Mouse (Mus musculus) gonadal fat pad, adult 2 months (tissue): Measurements from ENCODE around the gene Rsph9. TPM values are rescaled to one million over a fixed set of nuclear protein-coding genes. Genes with fewer than 3 reads are reported as not detected.

Experiments used
- DNase-seq: peaks from one replicate; pipeline ENCODE4 v3.0.0-alpha.2; 2012; ENCODE audit warnings: low read depth
- polyA plus RNA-seq: library from polyadenylated mRNA; depleted of rRNA; stranded (reverse); fragments of >200 nt; gene quantifications from 2 replicates; pipeline ENCODE4 v1.2.3, GENCODE M21; 2012

Gene Rsph9
- polyA plus RNA-seq, 1 experiment, result 10.0 TPM

- DNase-seq, result no peak
These were observed 4.1 kb downstream of the Rsph9 start for GRCm38 (mm10) chr17:46139872-46140271.

GRCm38 (mm10) chr17:46138563-46139236 is 5.3 kb downstream of the Rsph9 start:
- no peak for DNase-seq

GRCm38 (mm10) chr17:46132862-46133261 is 11.2 kb downstream of the Rsph9 start:
- DNase-seq, result no peak

GRCm38 (mm10) chr17:46132058-46132718 is 11.8 kb downstream of the Rsph9 start:
- DNase-seq, result no peak

- DNase-seq, result no peak
These were observed 14.1 kb downstream of the Rsph9 start for GRCm38 (mm10) chr17:46129741-46130498.

GRCm38 (mm10) chr17:46127814-46128493 is 16.1 kb downstream of the Rsph9 start:
- DNase-seq, result no peak

GRCm38 (mm10) chr17:46126608-46127007 is 17.4 kb downstream of the Rsph9 start:
- DNase-seq, result no peak

DNA sequence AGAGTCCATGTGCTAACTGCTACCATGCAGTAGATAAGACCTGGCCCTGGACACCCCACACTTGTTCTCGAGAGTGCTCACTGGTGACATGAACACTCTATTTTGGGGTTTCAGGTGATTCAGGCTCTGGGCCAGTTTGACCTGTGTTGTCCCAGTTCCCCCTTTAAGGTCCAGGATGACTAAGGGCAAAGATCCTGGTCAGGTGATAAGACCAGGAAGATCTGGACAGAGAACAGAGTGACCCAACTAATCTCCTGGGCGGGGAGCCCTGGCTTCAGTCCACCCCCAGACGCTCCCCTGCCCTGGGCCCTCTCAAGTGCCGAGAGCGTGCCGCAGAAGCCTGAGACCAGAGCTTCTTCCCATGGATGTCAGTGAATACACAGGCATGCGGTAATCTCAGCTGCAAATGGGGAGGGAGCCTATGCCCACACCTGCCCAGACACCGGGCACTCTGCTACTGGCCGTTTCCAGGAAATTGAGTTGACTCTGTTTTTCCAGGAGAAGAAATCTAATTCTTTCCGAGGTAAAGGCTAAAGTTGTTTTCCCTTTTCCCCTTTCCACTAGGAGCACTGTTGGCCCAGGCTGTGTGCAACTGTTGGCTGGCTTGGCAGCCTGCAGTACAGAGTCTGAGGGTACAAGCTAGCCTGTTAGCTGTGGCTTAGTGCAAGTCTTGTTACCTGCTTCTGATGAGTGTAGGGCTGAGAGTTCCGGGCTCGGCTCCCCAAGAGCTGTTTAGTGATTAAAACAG is 19.9 kb downstream of the Rsph9 start:
- DNase-seq, result no peak

- DNase-seq, result no peak
These were observed 20.7 kb downstream of the Rsph9 start for GRCm38 (mm10) chr17:46123285-46123684.

- DNase-seq, result no peak
These were observed 21.2 kb downstream of the Rsph9 start for GRCm38 (mm10) chr17:46122791-46123190.

- DNase-seq, result no peak
These were observed 24.4 kb downstream of the Rsph9 start for GRCm38 (mm10) chr17:46119641-46120040.

- DNase-seq, result no peak
These were observed 25.6 kb downstream of the Rsph9 start for GRCm38 (mm10) chr17:46118423-46118850.

GRCm38 (mm10) chr17:46117623-46118422 is 26.2 kb downstream of the Rsph9 start:
- DNase-seq, result no peak

DNA sequence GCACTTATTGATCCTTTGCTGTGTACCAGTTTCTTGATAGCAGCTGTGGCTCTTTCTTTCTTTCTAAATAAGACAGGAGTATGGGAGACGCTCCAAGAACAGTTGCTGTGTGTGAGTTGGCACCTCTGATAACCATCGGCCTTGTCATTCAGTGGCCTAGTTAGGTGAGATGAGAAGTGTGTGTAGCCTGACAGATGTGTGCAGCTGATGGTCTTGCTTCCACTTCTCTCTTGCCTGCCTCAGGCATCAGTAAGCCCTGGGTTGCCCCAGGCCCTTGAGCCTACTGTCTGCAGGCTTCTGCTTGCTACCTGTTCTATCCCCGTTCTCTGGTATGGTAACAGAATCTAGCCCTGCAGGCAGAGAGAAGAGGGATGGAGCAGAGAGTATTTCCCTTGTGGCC is 27.1 kb downstream of the Rsph9 start:
- DNase-seq, result no peak

- no peak for DNase-seq
These were observed 27.9 kb downstream of the Rsph9 start for GRCm38 (mm10) chr17:46116138-46116537.

- DNase-seq, result no peak
These were observed 28.5 kb downstream of the Rsph9 start for GRCm38 (mm10) chr17:46115489-46115888.

DNA sequence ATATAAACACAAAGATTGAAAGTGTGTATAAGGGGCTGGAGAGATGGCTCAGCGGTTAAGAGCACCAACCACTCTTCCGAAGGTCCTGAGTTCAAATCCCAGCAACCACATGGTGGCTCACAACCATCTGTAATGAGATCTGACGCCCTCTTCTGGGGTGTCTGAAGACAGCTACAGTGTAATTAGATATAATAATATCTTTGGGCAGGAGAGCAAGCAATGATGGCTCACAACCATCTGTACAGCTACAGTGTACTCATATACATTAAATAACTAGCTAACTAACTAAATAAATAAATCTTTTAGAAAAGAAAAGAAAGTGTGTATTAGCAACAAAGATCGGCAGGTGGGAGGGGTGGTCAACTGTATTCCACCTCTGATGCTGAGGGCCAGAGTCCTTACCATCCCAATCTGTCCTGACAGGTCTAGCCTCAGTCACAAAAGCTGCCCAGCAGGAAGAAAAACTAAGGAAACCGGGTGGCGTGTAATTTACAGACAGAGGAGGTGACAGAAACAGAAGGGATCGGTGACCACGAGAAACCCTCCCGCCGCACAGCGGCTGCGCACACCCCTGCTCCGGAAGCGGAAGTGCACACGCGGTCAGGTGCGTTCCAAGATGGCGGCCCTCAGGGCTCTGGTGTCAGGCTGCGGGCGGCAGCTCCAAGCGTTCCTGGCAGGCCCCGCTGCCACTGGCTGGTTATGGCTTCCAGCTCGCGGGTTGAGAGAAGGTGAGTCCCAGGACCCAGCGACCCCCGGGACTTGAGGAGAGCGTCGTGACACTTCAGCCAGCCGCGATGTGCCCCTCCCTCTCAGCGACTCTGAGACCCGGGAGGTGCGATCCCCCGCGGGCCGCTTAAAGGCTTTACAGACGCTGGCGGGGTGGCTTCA is 33.4 kb downstream of the Rsph9 start, which contains the start of gene Mrps18a:
Gene Mrps18a (plus strand): TSS at position 585 of the 888 bp plus-strand sequence.
- no peak for DNase-seq

DNA sequence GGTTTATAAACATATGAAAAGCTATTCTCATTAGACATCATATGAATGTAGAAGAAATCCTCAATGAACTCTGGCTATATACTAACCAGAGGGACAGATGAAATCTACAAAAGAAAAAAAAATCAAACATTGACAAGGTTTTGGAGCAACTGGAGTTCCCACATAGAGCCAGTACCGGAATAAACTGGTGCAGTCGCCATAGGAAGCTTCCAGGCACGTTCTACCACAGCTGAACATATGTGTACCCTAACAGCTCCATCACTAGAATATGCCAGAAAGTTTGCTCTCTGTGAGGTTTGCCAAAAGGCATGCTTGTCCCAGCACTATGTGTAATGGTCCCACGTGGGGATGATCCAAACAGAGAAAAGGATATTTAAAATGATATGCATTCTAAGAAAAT is 35.7 kb downstream of the Rsph9 start:
- no peak for DNase-seq

DNA sequence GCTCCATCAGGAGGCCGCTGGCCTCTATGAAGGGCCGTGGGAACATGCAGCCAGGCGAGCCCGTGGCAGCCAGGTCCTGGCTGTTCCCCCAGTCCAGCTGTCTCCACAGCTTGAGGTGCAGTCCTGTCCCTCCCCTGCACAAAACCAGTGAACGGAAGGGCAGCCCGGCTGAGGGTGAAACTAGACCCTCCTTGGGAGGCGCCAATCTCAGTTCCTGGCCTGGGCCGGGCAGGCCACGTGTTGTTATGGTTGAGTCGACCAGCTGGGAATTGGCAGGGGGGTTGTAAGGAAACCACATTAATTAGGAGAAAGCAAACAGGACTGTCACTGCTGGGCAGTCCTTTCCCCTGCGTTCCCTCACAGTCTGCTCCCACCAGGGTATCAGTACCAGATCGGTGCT is 39.5 kb downstream of the Rsph9 start:
- DNase-seq, result no peak
